Mouse (Mus musculus) cerebellum, adult 9-11 months (tissue): ENCODE measurements at regions not wholly inside any gene's neighbourhood (a gene's known extent, or its start where the extent isn't known, plus 50 kb on each side); places are given as distances from the start of the nearest gene placed in this dataset.

Experiments used
- DNase-seq: peaks from one replicate; pipeline ENCODE4 v3.0.0; 2022

DNA sequence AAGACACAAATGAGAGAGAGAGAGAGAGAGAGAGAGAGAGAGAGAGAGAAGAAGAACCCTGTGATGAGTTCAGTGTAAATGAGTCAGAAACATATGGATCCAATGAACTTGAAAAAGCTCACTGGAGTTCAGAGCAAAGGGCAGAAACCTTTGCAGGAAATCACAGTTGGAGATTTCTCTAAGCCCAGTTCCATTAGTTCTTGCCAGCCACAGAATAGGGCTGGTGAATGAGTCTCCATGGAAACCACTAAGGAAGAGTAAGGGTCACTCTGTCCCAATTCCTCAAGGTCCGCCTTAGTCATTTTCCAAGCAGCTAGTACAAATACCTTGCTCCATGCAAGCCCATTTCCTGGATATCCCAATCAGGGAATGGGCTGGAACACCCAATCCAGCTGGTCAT is 93.2 kb downstream of the Snx19 start:
- DNase-seq: no peak

DNA sequence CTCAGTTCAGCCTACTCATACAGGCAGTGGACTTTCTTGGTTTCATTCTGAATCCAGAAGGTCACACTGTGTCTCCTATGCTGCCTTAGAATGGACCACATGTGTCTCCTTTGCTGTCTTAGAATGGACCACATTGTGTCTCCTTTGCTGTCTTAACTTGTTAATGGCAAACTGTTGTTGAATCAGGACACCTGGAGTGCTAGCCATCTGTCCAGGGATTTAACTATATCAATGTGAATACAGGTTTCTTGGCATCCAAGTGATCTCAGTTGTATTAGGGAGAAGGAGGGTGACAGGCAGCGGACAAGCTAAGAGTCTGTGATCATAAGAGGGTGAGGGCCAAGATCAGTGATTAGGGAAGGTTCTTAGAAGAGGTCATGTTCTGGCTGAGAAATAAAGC is 92.3 kb downstream of the Snx19 start:
- DNase-seq: no peak
